Mouse (Mus musculus) thymus, adult 2 months (tissue): ENCODE data around the gene Cdcp1. TPM values are rescaled to one million over a fixed set of nuclear protein-coding genes. Genes with fewer than 3 reads are reported as not detected.

ENCODE experiments used
- DNase-seq: peaks from one replicate; pipeline ENCODE4 v3.0.0; 2021
- H3K27ac ChIP-seq: fragments of 200-500 bp; 2 replicates; pipeline ENCODE4 v1.5.1; 2012; ENCODE audit warnings: low read length, control low read depth; ENCODE audit not compliant: control insufficient read depth, insufficient read depth
- H3K27me3 ChIP-seq: fragments of 200-500 bp; 2 replicates; pipeline ENCODE4 v1.6.1; 2012; ENCODE audit warnings: mild to moderate bottlenecking, low read length, moderate library complexity, mixed read lengths; ENCODE audit not compliant: control insufficient read depth, insufficient read depth
- H3K36me3 ChIP-seq: fragments of 200-500 bp; 2 replicates; pipeline ENCODE4 v1.6.1; 2012; ENCODE audit warnings: mild to moderate bottlenecking, low read length, moderate library complexity; ENCODE audit not compliant: control insufficient read depth, insufficient read depth
- H3K4me1 ChIP-seq: fragments of 200-500 bp; replicated peaks from 2 replicates; pipeline ENCODE4 v1.6.1; 2012; ENCODE audit warnings: low read length; ENCODE audit not compliant: control insufficient read depth, insufficient read depth
- H3K4me3 ChIP-seq: fragments of 200-500 bp; 2 replicates; pipeline ENCODE4 v1.5.1; 2012; ENCODE audit warnings: mild to moderate bottlenecking, low read length, control low read depth, moderate library complexity; ENCODE audit not compliant: control insufficient read depth, insufficient read depth
- CTCF ChIP-seq: fragments of 200-500 bp; IDR thresholded peaks from 2 replicates; pipeline ENCODE4 v1.5.1; 2012; ENCODE audit warnings: mild to moderate bottlenecking, control low read depth, low read length, moderate library complexity, borderline replicate concordance; ENCODE audit not compliant: control insufficient read depth, poor library complexity, insufficient read depth; ENCODE audit errors: extremely low read depth
- POLR2A ChIP-seq: fragments of 200-500 bp; IDR thresholded peaks from 2 replicates; pipeline ENCODE4 v1.6.1; 2012; ENCODE audit warnings: mild to moderate bottlenecking, low read length, control low read depth, moderate library complexity; ENCODE audit not compliant: control insufficient read depth, poor library complexity, insufficient read depth; ENCODE audit errors: extremely low read depth
- WGBS: fragments of 180-500 bp; shearing (Covaris S2); methylation state at CpG from one replicate; pipeline ENCODE4 v1.1.7; 2018; 5-methylcytosine and 5-hydroxymethylcytosine counted together
- polyA plus RNA-seq: library from polyadenylated mRNA; depleted of rRNA; stranded (reverse); fragments of >200 nt; gene quantifications from 2 replicates; pipeline ENCODE4 v1.2.3, GENCODE M21; 2012; rRNA removed

The Cdcp1 gene
- polyA plus RNA-seq = 8.3 and 10.3 TPM in 2 replicates

DNA sequence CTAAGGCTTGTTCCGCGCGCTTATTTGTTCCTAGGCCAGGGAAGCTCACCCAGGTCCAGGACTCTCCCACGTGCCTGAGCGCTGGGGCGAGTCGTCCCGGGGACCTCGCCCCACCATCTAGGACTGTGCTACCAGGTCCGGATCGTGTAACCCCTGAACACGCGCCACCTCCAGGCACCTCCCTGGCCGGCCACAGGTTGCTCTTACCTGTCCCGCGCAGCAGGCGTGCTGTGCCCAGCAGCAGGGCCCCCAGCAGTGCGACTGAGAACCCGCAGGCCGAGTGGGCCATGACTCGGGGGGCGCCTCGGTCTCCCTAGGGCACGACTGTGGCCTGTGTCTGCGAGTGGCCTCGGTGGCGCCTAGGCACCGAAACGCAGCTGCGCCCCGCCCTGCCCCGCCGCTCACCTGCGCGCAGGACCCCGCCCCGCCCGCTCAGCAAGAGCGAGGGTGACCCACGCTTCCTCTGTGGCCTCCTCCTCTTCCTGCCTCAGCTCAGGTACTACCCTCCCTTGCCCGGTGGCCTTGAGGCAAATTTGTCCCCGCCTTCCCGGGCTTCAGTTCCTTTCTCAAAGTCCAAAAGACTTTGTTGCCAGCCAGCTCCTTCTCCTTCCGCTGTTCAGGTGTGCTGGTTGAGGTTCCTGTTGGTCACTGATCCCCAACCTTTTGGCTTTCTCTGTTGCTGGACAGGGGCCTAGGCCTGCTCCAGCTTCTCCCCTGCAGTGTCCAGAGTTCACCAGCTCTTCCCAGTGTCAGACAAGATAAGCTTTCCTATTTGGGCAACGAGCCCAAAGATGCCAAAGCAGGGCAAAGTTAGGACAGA, at the start of gene Cdcp1:
Gene Cdcp1, minus strand, starts transcription at position 418 of the 820 bp plus-strand sequence.
- H3K4me3 ChIP-seq = peak within 1 kb of the TSS; percentile 16
- no peaks in the 10 kb centered on the region for H3K4me1 ChIP-seq
- no peak within 1 kb of the TSS for H3K27ac ChIP-seq
- no peaks in the 10 kb centered on the region; the same call in 1 of the 2 replicates for H3K27me3 ChIP-seq
- no peaks in the 10 kb centered on the region for H3K36me3 ChIP-seq
- TF ChIP-seq CTCF (no peak), POLR2A (no peak)
- WGBS = 24% methylated on average over 45 of the region's 45 CpGs
- DNase-seq = peak; percentile 2

DNA sequence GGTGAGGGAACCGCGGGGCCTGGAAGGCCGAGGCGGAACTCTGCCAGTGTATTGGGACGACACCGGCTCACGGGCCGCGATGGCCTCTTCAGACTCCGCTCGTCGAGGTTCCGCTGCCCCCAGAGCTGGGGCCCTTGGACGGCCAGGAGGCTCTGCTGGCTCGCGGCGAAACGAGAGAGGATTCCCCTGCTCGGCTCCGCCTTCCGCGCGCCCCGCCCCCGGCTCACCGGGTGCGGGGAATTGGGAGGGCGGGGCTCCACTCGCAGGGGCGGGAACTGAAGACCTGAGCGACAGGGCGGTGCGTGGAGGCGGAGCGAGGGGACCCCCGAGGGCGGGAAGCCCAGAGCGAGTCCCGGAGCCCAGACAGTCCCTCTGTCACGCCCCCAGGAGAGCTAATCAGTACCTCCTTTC, 44.8 kb upstream of the Cdcp1 start, which contains the start of gene Tmem158:
Gene Tmem158, minus strand, starts transcription at position 154 of the 411 bp plus-strand sequence.
- Histone ChIP-seq H3K4me3 (peak within 1 kb of the TSS; percentile 77), H3K27me3 (peaks cover 6% of the 10 kb centered on the region; the same call in 1 of the 2 replicates), H3K4me1 (peaks cover 12% of the 10 kb centered on the region), H3K36me3 (no peaks in the 10 kb centered on the region), H3K27ac (no peak within 1 kb of the TSS)
- under 1% methylated on average over 40 of the region's 40 CpGs for WGBS
- peak; percentile 90 for DNase-seq
- TF ChIP-seq POLR2A = 0 out of 2 replicates have a peak, but pooled peaks have one; percentile 18
- no peak for TF ChIP-seq CTCF

DNA sequence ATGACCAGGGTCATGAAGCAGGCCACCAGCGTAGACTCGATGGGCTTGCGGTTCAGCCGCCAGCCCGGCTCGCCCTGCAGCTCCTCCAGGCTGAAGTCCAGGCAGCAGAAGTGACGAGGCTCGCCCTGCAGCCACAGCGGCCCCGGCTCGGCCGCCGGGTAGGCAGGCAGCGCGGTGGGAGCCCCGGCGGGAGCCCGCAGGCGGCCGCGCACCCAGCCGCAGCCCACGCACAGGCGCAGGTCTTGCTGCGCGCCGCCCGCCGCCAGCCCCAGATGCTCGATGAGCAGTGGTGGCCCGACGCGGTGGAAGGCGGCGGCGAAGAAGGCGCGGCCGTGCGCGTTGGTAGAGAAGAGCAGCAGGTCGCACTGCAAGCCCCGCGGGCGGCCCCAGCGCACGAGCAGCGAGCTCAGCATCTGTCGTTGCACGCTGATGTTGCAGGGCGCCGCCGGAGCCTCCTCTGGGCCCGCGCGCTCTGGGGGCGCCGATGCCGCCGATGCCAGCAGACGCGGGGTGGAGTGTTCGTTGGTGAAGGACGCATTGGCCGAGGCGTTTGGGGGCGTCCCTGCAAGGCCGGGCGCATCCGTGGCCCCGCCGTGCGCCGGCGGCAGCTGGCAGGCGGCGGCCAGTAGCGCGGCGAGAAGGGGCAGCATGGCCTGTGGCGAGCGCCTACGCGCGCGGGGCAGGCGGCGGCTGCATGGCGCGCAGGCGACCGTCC, 44.2 kb upstream of the Cdcp1 start:
- Histone ChIP-seq H3K27ac (no peak overlapping the region), H3K27me3 (peaks cover 6% of the 10 kb centered on the region; the same call in 1 of the 2 replicates), H3K36me3 (no peaks in the 10 kb centered on the region), H3K4me3 (peak overlapping the region; percentile 77), H3K4me1 (peaks cover 12% of the 10 kb centered on the region)
- under 1% methylated on average over 92 of the region's 92 CpGs for WGBS
- TF ChIP-seq CTCF (no peak), POLR2A (no peak)
- no peak for DNase-seq

DNA sequence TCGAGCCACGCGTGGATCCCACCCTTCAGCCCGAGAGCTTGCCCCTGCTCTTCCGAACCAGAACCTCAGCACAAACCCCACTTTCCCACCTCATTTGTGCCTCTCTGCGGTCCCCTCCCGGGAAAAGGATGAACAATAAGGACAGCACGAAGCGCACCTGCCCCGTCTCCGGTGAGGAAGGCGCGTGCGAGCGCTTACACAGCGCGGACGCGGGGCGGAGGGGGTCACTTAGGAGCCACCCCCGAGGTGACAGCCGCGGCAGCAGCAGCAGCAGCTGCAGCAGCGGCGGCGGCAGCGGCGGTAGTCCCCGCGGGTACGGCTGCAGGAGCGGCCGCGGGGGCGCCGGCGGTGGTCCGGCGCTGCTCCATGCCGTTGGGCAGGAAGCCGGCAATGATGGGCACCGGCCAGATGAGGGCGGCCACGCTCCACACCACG, 43.6 kb upstream of the Cdcp1 start:
- 3% methylated on average over 45 of the region's 45 CpGs for whole genome bisulfite sequencing
- 0 out of 2 replicates have a peak, but pooled peaks have one; percentile 34 for TF ChIP-seq CTCF
- TF ChIP-seq POLR2A = no peak
- peaks cover 12% of the 10 kb centered on the region for H3K4me1 ChIP-seq

DNA sequence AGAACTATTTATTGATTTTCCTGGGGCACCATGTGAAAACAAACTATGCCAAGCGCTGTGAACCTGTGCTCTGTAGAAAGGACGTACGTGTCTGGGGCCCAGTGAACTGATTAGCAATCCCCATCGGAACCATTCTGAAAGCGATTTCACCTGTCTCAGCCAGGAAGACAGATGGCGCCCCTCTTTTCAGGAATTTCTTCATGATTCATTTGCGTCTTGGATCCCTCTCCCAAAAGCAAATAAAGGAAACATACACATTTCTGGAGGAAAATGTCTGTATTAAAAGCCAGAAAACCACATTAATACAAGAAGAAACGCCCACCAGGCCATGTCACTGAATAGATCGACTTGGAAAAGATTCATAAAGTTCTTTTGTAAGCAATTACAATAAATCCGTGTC, 43.0 kb upstream of the Cdcp1 start:
- 77% methylated on average over 10 of the region's 10 CpGs for WGBS
- TF ChIP-seq CTCF (no peak), POLR2A (no peak)
- Histone ChIP-seq H3K4me3 (no peak overlapping the region), H3K27ac (no peak overlapping the region), H3K4me1 (peaks cover 12% of the 10 kb centered on the region), H3K36me3 (no peaks in the 10 kb centered on the region), H3K27me3 (peaks cover 6% of the 10 kb centered on the region; the same call in 1 of the 2 replicates)
- DNase-seq = no peak

More for the DNA sequence above, 43.6 kb upstream of the Cdcp1 start:
- peaks cover 6% of the 10 kb centered on the region; the same call in 1 of the 2 replicates for H3K27me3 ChIP-seq
- peak overlapping the region; percentile 77 for H3K4me3 ChIP-seq
- DNase-seq = peak; percentile 46
- no peaks in the 10 kb centered on the region for H3K36me3 ChIP-seq
- no peak overlapping the region for H3K27ac ChIP-seq

DNA sequence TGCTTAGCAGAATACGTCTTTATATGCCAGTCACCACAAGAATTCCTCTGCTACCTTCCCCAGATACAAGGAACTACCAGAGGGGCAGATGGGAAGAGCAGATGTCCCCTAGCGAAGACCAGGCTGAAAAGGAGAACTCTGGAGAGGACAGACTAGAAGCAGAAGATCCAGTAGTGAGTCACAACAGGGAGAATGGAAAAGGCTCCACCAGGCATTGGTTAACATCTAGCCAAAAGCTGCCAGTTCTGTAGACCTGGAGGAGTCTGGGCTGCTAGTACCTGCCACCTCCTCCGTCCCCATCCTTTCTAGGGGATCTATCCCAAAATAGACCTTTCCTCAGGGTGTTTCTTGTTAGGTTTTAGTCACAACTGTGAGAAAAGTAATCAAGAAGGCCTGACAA, 39.9 kb upstream of the Cdcp1 start:
- no peaks in the 10 kb centered on the region for H3K36me3 ChIP-seq
- WGBS = 92% methylated on average over 3 of the region's 3 CpGs
- no peak for DNase-seq
- no peak overlapping the region for H3K4me3 ChIP-seq
- H3K27ac ChIP-seq = no peak overlapping the region
- TF ChIP-seq POLR2A (no peak), CTCF (no peak)
- peaks cover 6% of the 10 kb centered on the region; the same call in 1 of the 2 replicates for H3K27me3 ChIP-seq
- H3K4me1 ChIP-seq = peaks cover 12% of the 10 kb centered on the region
